Mouse (Mus musculus) limb, embryonic 14.5 days (tissue): ENCODE data around the gene Batf. TPM values are rescaled to one million over a fixed set of nuclear protein-coding genes. Genes with fewer than 3 reads are reported as not detected.

Experiments used
- ATAC-seq: fragments of 200-750 bp; cut with Nextera tagmentation; 2 replicates; pipeline ENCODE4 v1.8.0; 2017; ENCODE audit warnings: low read depth, moderate number of reproducible peaks, moderate TSS enrichment; ENCODE audit not compliant: low FRiP score
- DNase-seq: peaks from one replicate; pipeline ENCODE4 v3.0.0-alpha.2; 2015; ENCODE audit warnings: low spot score
- H3K27ac ChIP-seq: fragments of 300-500 bp; sonication (generic); replicated peaks from 2 replicates; pipeline ENCODE4 v1.5.1; 2014; ENCODE audit warnings: low read depth, mild to moderate bottlenecking, low read length, moderate library complexity, mixed read lengths
- H3K27me3 ChIP-seq: fragments of 300-500 bp; sonication (generic); 2 replicates; pipeline ENCODE4 v1.6.1; 2014; ENCODE audit warnings: low read length, mixed read lengths; ENCODE audit not compliant: control insufficient read depth, insufficient read depth
- H3K36me3 ChIP-seq: fragments of 300-500 bp; sonication (generic); 2 replicates; pipeline ENCODE4 v1.6.1; 2014; ENCODE audit warnings: mild to moderate bottlenecking, low read length, moderate library complexity, mixed read lengths; ENCODE audit not compliant: control insufficient read depth, insufficient read depth
- H3K4me1 ChIP-seq: fragments of 300-500 bp; sonication (generic); 2 replicates; pipeline ENCODE4 v1.6.1; 2014; ENCODE audit warnings: antibody characterized with exemption, low read length, mixed read lengths; ENCODE audit not compliant: control insufficient read depth, insufficient read depth
- H3K4me2 ChIP-seq: fragments of 300-500 bp; sonication (generic); replicated peaks from 2 replicates; pipeline ENCODE4 v1.6.1; 2014; ENCODE audit warnings: low read depth, mild to moderate bottlenecking, low read length, moderate library complexity; ENCODE audit not compliant: severe bottlenecking
- H3K4me3 ChIP-seq: fragments of 300-500 bp; sonication (generic); replicated peaks from 2 replicates; pipeline ENCODE4 v1.5.1; 2014; ENCODE audit warnings: low read length
- H3K9ac ChIP-seq: fragments of 300-500 bp; sonication (generic); 2 replicates; pipeline ENCODE4 v1.6.1; 2014; ENCODE audit warnings: mild to moderate bottlenecking, low read depth, low read length, moderate library complexity; ENCODE audit not compliant: severe bottlenecking
- H3K9me3 ChIP-seq: fragments of 300-500 bp; sonication (generic); 2 replicates; pipeline ENCODE4 v1.6.1; 2016; ENCODE audit warnings: low read length; ENCODE audit not compliant: control insufficient read depth
- POLR2A ChIP-seq: fragments of 200-500 bp; IDR thresholded peaks from 2 replicates; pipeline ENCODE4 v1.8.0; 2012; ENCODE audit warnings: inconsistent platforms, mild to moderate bottlenecking, moderate library complexity, borderline replicate concordance; ENCODE audit not compliant: insufficient read depth, insufficient read length; ENCODE audit errors: extremely low read depth
- WGBS: fragments of 180-500 bp; shearing (Covaris S2); extraction: QIAGEN DNeasy Blood & Tissue Kit; methylation state at CpG from one replicate; pipeline ENCODE4 v1.1.7; 2014; 5-methylcytosine and 5-hydroxymethylcytosine counted together
- polyA plus RNA-seq, 2 experiments: library from polyadenylated mRNA; depleted of rRNA in 1 of 2; stranded (reverse) in 1 of 2; unstranded in 1 of 2; fragments of >200 nt; fragmentation: Nextera tagmentation in 1 of 2; extraction: Ambion mirVana in 1 of 2; gene quantifications; 2 replicates each; pipeline versions ENCODE4 v1.2.1 to v1.2.3; 2012 to 2014

The Batf gene
- polyA plus RNA-seq, 2 experiments: 3.2 to 4.6 TPM

DNA sequence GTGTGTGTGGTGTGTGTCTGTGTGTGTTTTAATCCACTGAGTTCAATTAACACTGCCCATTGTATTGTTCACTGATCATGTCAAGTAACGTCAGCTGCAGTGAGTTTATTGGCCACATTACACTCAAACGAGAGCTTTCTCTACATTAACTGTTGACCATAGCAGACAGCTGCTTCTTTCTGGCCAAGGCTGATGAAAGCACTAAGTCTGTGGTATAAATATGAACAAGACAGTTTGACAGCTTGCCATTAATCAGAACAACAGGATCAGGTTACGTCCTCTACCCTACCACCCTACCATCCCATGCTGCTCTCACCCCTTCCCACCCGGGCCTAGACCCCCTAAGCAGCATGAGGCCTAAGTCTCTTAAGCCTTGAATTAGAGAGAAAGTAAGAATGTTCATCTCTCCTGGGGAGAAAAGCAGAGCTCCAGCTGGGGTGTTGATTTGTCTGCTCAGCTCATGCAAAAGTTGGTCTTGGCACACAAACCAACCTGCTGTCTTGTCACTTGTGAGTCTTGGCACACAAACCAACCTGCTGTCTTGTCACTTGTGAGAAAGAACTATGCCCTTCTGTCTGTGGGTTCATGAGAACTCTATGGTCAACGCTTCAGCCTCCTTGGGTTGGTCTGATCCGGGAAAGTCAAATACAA, 13.8 kb downstream of the Batf start:
- ATAC-seq (no peak), DNase-seq (no peak)
- H3K27ac ChIP-seq: no peak overlapping the region
- 0 out of 2 replicates have a peak, but pooled peaks cover 2% of the 10 kb centered on the region for H3K4me1 ChIP-seq
- H3K9me3 ChIP-seq: no peaks in the 10 kb centered on the region
- no peaks in the 10 kb centered on the region for H3K27me3 ChIP-seq
- no peaks in the 10 kb centered on the region for H3K36me3 ChIP-seq
- 56% methylated on average over 6 of the region's 6 CpGs for WGBS
- no peak for TF ChIP-seq POLR2A
- no peak overlapping the region for H3K4me2 ChIP-seq
- no peak overlapping the region for H3K9ac ChIP-seq
- no peak overlapping the region for H3K4me3 ChIP-seq

DNA sequence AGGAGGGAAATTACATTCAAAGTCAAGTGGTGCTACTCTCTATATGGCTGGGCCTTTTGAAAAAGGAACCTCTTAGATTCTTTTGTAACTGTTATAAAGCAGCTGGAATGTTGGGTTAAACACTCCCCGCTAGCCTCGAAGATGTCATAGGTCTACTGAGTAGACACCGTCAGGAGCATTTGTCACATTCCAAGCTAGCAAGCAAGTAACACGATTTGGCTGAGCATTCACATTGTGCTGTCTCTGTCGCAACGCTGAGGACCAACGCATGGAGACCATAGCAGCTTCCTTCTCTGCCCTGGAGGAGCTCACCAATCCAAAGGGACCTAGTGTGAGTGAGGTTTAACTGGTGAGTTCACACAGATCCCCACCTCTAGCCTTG, 14.4 kb downstream of the Batf start:
- Histone ChIP-seq H3K9me3 (no peaks in the 10 kb centered on the region), H3K4me1 (0 out of 2 replicates have a peak, but pooled peaks cover 5% of the 10 kb centered on the region), H3K9ac (no peak overlapping the region), H3K4me3 (no peak overlapping the region), H3K36me3 (no peaks in the 10 kb centered on the region), H3K4me2 (no peak overlapping the region), H3K27me3 (no peaks in the 10 kb centered on the region), H3K27ac (no peak overlapping the region)
- ATAC-seq (no peak), DNase-seq (no peak)
- no peak for TF ChIP-seq POLR2A
- 86% methylated on average over 7 of the region's 7 CpGs for WGBS

GRCm38 (mm10) chr12:85702166-85703055, 15.9 kb downstream of the Batf start:
- TF ChIP-seq POLR2A: no peak
- H3K36me3 ChIP-seq: no peaks in the 10 kb centered on the region
- H3K4me1 ChIP-seq: 0 out of 2 replicates have a peak, but pooled peaks cover 9% of the 10 kb centered on the region
- 84% methylated on average over 15 of the region's 15 CpGs for WGBS
- no peak overlapping the region for H3K27ac ChIP-seq
- ATAC-seq (no peak), DNase-seq (no peak)
- H3K9ac ChIP-seq: no peak overlapping the region
- H3K27me3 ChIP-seq: no peaks in the 10 kb centered on the region
- no peak overlapping the region for H3K4me2 ChIP-seq
- no peak overlapping the region for H3K4me3 ChIP-seq
- H3K9me3 ChIP-seq: no peaks in the 10 kb centered on the region

GRCm38 (mm10) chr12:85703507-85703906, 17.0 kb downstream of the Batf start:
- ATAC-seq (no peak), DNase-seq (no peak)
- Histone ChIP-seq H3K27ac (no peak overlapping the region), H3K36me3 (no peaks in the 10 kb centered on the region), H3K4me3 (no peak overlapping the region), H3K4me2 (no peak overlapping the region), H3K27me3 (no peaks in the 10 kb centered on the region), H3K4me1 (0 out of 2 replicates have a peak, but pooled peaks cover 9% of the 10 kb centered on the region), H3K9ac (no peak overlapping the region), H3K9me3 (no peaks in the 10 kb centered on the region)
- WGBS: 72% methylated on average over 3 of the region's 3 CpGs
- TF ChIP-seq POLR2A: no peak

GRCm38 (mm10) chr12:85704566-85704965, 18.1 kb downstream of the Batf start:
- Histone ChIP-seq H3K9me3 (no peaks in the 10 kb centered on the region), H3K4me1 (0 out of 2 replicates have a peak, but pooled peaks cover 9% of the 10 kb centered on the region), H3K4me2 (no peak overlapping the region), H3K4me3 (no peak overlapping the region), H3K27me3 (no peaks in the 10 kb centered on the region), H3K27ac (no peak overlapping the region), H3K36me3 (no peaks in the 10 kb centered on the region), H3K9ac (no peak overlapping the region)
- TF ChIP-seq POLR2A: no peak
- 74% methylated on average over 7 of the region's 7 CpGs for WGBS
- DNase-seq (no peak), ATAC-seq (no peak)
